Mouse (Mus musculus): ENCODE data around the gene Tnfrsf21.

GRCm38 (mm10) chr17:43029546-43029945 is 13.2 kb downstream of the Tnfrsf21 start:
- TF ChIP-seq CTCF (IDR thresholded peaks at IDR 0.05; ENCODE audit: borderline replicate concordance, insufficient read depth, low read depth, low read length), result no peak
- no peak for TF ChIP-seq POLR2A (IDR thresholded peaks at IDR 0.05; ENCODE audit: borderline replicate concordance, insufficient read depth, low read length)
